In the genomic region with DNA sequence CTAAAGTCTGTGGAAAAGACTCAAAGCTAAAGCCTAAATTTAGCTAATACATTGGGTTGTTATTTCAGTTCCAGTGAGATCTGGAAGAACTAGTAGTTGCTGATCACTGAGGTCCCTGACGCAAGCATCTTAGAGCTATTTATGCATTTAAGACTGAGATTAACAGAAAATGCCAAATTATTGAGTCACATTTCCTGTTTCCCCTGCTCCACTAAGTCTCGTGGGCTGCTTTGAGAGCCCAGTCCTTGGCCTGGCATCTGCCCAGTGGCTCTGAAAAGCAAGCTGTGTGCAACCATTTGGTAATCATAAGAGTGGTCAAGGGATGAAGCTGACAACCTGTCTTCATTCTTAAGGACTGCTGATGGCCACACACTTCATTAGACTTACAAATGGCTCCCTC, we compare ENCODE assay signal across 13 mouse cellular contexts. TPM values are rescaled to one million over a fixed set of nuclear protein-coding genes. Genes with fewer than 3 reads are reported as not detected.
DNase-seq lines count a peak whose midpoint lies in the region; ATAC-seq lines count a peak whose summit lies in the region.
"Had no signal": no experiment of that assay in that cellular context is flagged by ENCODE, and none has a peak within 500 bp of the region (broad histone marks: within the 10 kb centered on the region; RNA-seq: fewer than 3 reads in every experiment).

No protein-coding gene starts in this region.

- no peaks in the 10 kb centered on the region for H3K27me3 ChIP-seq in midbrain, embryonic 13.5 days
- H3K27me3 ChIP-seq: embryonic facial prominence, embryonic 12.5 days had no signal

- H3K9me3 ChIP-seq in midbrain, embryonic 13.5 days, result no peaks in the 10 kb centered on the region
- H3K9me3 ChIP-seq: embryonic facial prominence, embryonic 12.5 days had no signal

- intact Hi-C loops in heart, postnatal 10 days (cut with DNase I), result no loop called here

- DNase-seq in adrenal gland, postnatal 10 days, result peak; percentile 3
- DNase-seq in adrenal gland, adult 18-20 months (ENCODE audit: low spot score in 2 of 2), result no peak
- peak; percentile 7 to 12 for DNase-seq in lung, adult 18-20 months
- DNase-seq in lung, postnatal 10 days, result no peak
- DNase-seq in heart, postnatal 10 days, result peak; percentile 32 to 38
- no peak for DNase-seq in frontal cortex, postnatal 36 days (ENCODE audit: low spot score in 2 of 2)
- DNase-seq: liver had no signal

- no peaks in the 10 kb centered on the region for H3K79me2 ChIP-seq in macrophage (ENCODE audit: inconsistent target)

- no peak overlapping the region for H3K4me2 ChIP-seq in midbrain, embryonic 13.5 days (replicated peaks)
- H3K4me2 ChIP-seq: embryonic facial prominence, embryonic 12.5 days had no signal

- no peak overlapping the region for H3K9ac ChIP-seq in midbrain, embryonic 13.5 days (replicated peaks)
- H3K9ac ChIP-seq: embryonic facial prominence, embryonic 12.5 days had no signal

- H3K4me1 ChIP-seq in midbrain, embryonic 13.5 days (replicated peaks), result no peaks in the 10 kb centered on the region
- H3K4me1 ChIP-seq: embryonic facial prominence, embryonic 12.5 days had no signal

- no peak for ATAC-seq in midbrain, embryonic 13.5 days
- ATAC-seq: hindbrain, postnatal 0 days had no signal

- 0% methylated on average over 2 of the region's 2 CpGs for WGBS in macrophage (ENCODE audit: missing documents)
- WGBS in midbrain, embryonic 13.5 days, result 44% methylated on average over 2 of the region's 2 CpGs

- no peaks in the 10 kb centered on the region for H3K36me3 ChIP-seq in macrophage (ENCODE audit: inconsistent target)
- H3K36me3 ChIP-seq in midbrain, embryonic 13.5 days, result no peaks in the 10 kb centered on the region
- H3K36me3 ChIP-seq: embryonic facial prominence, embryonic 12.5 days had no signal

- H3K4me3 ChIP-seq in macrophage (ENCODE audit: inconsistent target), result no peak overlapping the region
- H3K4me3 ChIP-seq in midbrain, embryonic 13.5 days (replicated peaks), result no peak overlapping the region
- H3K4me3 ChIP-seq: embryonic facial prominence, embryonic 12.5 days had no signal

- H3K27ac ChIP-seq in macrophage, result peak overlapping the region; percentile 66
- H3K27ac ChIP-seq in midbrain, embryonic 13.5 days, result no peak overlapping the region
- H3K27ac ChIP-seq: embryonic facial prominence, embryonic 12.5 days; hindbrain, postnatal 0 days had no signal

RNA-seq across cellular contexts. Expression of a gene that starts 8.3 kb away (rescaled TPM):
- not detected for total RNA-seq in adrenal gland, postnatal 10 days (2021)
- not detected for total RNA-seq in adrenal gland, adult 18-20 months (2021)
- total RNA-seq in heart, postnatal 10 days (2021), result not detected
- total RNA-seq in macrophage (2018; cell fraction: chromatin; rRNA removed), result not detected
- total RNA-seq in macrophage (2018; cell fraction: cytosol; rRNA removed), result not detected
- not detected for total RNA-seq in macrophage (2018; cell fraction: nucleus; rRNA removed)
- not detected in 3 replicates for polyA plus RNA-seq in macrophage (2018)
- polyA plus RNA-seq in midbrain, embryonic 13.5 days (2015; fragmentation: Nextera tagmentation; extraction: Ambion mirVana), result not detected in 2 replicates
- total RNA-seq: hindbrain, postnatal 0 days; layer of hippocampus, postnatal 14 days had no signal
- polyA plus RNA-seq: embryonic facial prominence, embryonic 12.5 days; hindbrain, postnatal 0 days had no signal

RNA-seq across cellular contexts. Expression of a gene that starts 27.8 kb away (rescaled TPM):
- total RNA-seq in adrenal gland, postnatal 10 days (2021), result not detected
- total RNA-seq in adrenal gland, adult 18-20 months (2021), result not detected
- not detected for total RNA-seq in heart, postnatal 10 days (2021)
- total RNA-seq in macrophage (2018; cell fraction: chromatin; rRNA removed), result not detected
- total RNA-seq in macrophage (2018; cell fraction: cytosol; rRNA removed), result not detected
- total RNA-seq in macrophage (2018; cell fraction: nucleus; rRNA removed), result not detected
- not detected in 3 replicates for polyA plus RNA-seq in macrophage (2018)
- polyA plus RNA-seq in midbrain, embryonic 13.5 days (2015; fragmentation: Nextera tagmentation; extraction: Ambion mirVana), result not detected in 2 replicates
- total RNA-seq: hindbrain, postnatal 0 days; layer of hippocampus, postnatal 14 days had no signal
- polyA plus RNA-seq: embryonic facial prominence, embryonic 12.5 days; hindbrain, postnatal 0 days; urinary bladder, adult 2 months had no signal

Comparison
In these comparisons a context has a peak if more than half of its experiments do, and no peak if none do; other contexts are left out.
1. DNase-seq: peak in adrenal gland, postnatal 10 days (single experiment), lung, adult 18-20 months (2 of 2) and heart, postnatal 10 days (2 of 2); none in adrenal gland, adult 18-20 months (0 of 2), lung, postnatal 10 days (single experiment) and frontal cortex, postnatal 36 days (0 of 2).